Mouse (Mus musculus) neural tube, embryonic 14.5 days (tissue): Measurements from ENCODE around the gene Ercc8. TPM values are rescaled to one million over a fixed set of nuclear protein-coding genes. Genes with fewer than 3 reads are reported as not detected.

Experiments
- ATAC-seq: fragments of 200-750 bp; cut with Nextera tagmentation; 2 replicates; pipeline ENCODE4 v1.8.0; 2017; ENCODE audit warnings: low read depth, mild to moderate bottlenecking, moderate TSS enrichment, moderate library complexity
- H3K27ac ChIP-seq: fragments of 300-500 bp; sonication (generic); 2 replicates; pipeline ENCODE4 v1.5.1; 2014; ENCODE audit warnings: low read depth, mild to moderate bottlenecking, control low read depth, low read length, moderate library complexity, mixed read lengths
- H3K27me3 ChIP-seq: fragments of 300-500 bp; sonication (generic); 2 replicates; pipeline ENCODE4 v1.6.1; 2014; ENCODE audit warnings: low read length; ENCODE audit not compliant: control insufficient read depth, insufficient read depth
- H3K36me3 ChIP-seq: fragments of 300-500 bp; sonication (generic); 2 replicates; pipeline ENCODE4 v1.6.1; 2014; ENCODE audit warnings: low read length, mixed read lengths; ENCODE audit not compliant: control insufficient read depth, insufficient read depth
- H3K4me1 ChIP-seq: fragments of 300-500 bp; sonication (generic); 2 replicates; pipeline ENCODE4 v1.6.1; 2014; ENCODE audit warnings: low read length; ENCODE audit not compliant: control insufficient read depth, insufficient read depth
- H3K4me2 ChIP-seq: fragments of 300-500 bp; sonication (generic); 2 replicates; pipeline ENCODE4 v1.6.1; 2014; ENCODE audit warnings: mild to moderate bottlenecking, low read depth, low read length, control low read depth
- H3K4me3 ChIP-seq: fragments of 300-500 bp; sonication (generic); 2 replicates; pipeline ENCODE4 v1.5.1; 2014; ENCODE audit warnings: low read depth, low read length, control low read depth, mixed read lengths
- H3K9ac ChIP-seq: fragments of 300-500 bp; sonication (generic); replicated peaks from 2 replicates; pipeline ENCODE4 v1.6.1; 2014; ENCODE audit warnings: low read depth, mild to moderate bottlenecking, control low read depth, low read length, mixed read lengths
- H3K9me3 ChIP-seq: fragments of 300-500 bp; sonication (generic); 2 replicates; pipeline ENCODE4 v1.6.1; 2016; ENCODE audit warnings: low read length; ENCODE audit not compliant: control insufficient read depth
- WGBS: fragments of 180-500 bp; shearing (Covaris S2); extraction: QIAGEN DNeasy Blood & Tissue Kit; methylation state at CpG from one replicate; pipeline ENCODE4 v1.1.7; 2014; 5-methylcytosine and 5-hydroxymethylcytosine counted together
- polyA plus RNA-seq: library from polyadenylated mRNA; unstranded; fragments of >200 nt; fragmentation: Nextera tagmentation; extraction: Ambion mirVana; gene quantifications from 2 replicates; pipeline ENCODE4 v1.2.1, GENCODE M21; 2014

The Ercc8 gene
- polyA plus RNA-seq, 1 experiment from 2014 or later = 37.5 TPM

DNA sequence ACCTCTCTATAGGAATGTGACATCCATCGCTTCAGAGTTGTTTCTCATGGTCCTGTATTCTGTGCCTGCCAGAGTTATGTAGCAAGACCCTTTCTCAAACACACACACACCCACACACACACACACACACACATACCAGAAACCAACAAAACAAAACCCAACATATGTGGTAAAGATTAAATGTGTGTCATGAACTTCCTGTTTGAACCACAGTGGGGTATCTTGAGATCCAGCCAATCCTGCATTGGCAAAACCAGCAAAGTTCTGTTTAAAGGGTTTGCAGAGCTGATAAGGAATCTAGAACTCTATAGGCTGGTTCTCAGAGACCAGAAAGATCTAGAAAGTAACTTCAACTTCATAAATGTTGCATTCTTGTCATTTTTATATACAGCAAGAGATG is 11.5 kb downstream of the Ercc8 start:
- Histone ChIP-seq H3K27me3 (no peaks in the 10 kb centered on the region), H3K4me2 (no peak overlapping the region), H3K36me3 (peaks cover 10% of the 10 kb centered on the region; the same call in 1 of the 2 replicates), H3K4me1 (no peaks in the 10 kb centered on the region), H3K9ac (no peak overlapping the region), H3K27ac (no peak overlapping the region), H3K9me3 (no peaks in the 10 kb centered on the region), H3K4me3 (no peak overlapping the region)
- ATAC-seq = no peak
- WGBS = 93% methylated on average over 1 of the region's 1 CpGs

DNA sequence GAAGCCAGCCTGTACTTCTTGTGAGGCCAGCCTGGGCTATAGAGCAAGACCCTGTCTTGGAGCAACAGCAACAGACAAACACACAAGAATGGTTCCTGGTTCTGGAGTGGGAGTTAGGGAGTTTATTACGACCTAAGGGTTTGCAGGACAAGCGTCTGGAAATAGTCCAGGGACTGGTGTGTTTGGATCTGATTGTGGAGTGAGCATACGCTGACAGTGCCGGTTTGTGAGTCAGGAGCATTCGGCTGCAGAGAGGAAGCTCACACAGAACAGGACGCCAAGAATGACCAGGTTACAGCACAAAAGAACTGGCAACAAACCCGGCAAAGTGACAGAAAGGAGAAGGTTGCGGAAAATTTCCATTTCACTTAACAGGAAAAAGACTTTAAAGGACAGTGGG is 12.0 kb downstream of the Ercc8 start:
- H3K9ac ChIP-seq = no peak overlapping the region
- no peaks in the 10 kb centered on the region for H3K4me1 ChIP-seq
- no peak overlapping the region for H3K4me3 ChIP-seq
- no peak overlapping the region for H3K4me2 ChIP-seq
- no peak overlapping the region for H3K27ac ChIP-seq
- no peaks in the 10 kb centered on the region for H3K27me3 ChIP-seq
- WGBS = 90% methylated on average over 8 of the region's 8 CpGs
- no peak for ATAC-seq
- H3K36me3 ChIP-seq = peaks cover 10% of the 10 kb centered on the region; the same call in 1 of the 2 replicates
- H3K9me3 ChIP-seq = no peaks in the 10 kb centered on the region

DNA sequence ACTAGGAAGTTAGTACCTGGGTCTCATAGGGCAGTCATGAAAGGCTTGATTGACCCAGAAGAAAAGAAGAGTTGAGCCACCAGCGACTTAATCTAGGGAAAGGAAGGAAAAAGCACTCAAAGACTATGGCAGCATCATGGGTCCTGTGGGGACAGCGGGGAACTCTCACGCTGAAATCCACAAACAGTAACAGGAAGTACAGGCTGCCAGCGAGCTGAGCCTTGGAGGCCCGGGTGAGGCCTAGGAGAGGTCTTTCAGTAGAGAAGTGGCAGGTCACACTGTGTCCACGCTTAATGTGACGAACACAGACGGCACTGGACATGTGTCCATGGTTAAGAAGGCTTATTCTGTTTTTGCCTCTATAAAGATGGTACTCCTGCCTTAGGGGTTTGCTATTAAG is 21.1 kb downstream of the Ercc8 start:
- Histone ChIP-seq H3K27me3 (no peaks in the 10 kb centered on the region), H3K27ac (no peak overlapping the region), H3K4me2 (no peak overlapping the region), H3K4me3 (no peak overlapping the region), H3K9me3 (no peaks in the 10 kb centered on the region), H3K9ac (no peak overlapping the region), H3K36me3 (peaks cover 29% of the 10 kb centered on the region), H3K4me1 (no peaks in the 10 kb centered on the region)
- WGBS = 94% methylated on average over 8 of the region's 8 CpGs
- no peak for ATAC-seq

DNA sequence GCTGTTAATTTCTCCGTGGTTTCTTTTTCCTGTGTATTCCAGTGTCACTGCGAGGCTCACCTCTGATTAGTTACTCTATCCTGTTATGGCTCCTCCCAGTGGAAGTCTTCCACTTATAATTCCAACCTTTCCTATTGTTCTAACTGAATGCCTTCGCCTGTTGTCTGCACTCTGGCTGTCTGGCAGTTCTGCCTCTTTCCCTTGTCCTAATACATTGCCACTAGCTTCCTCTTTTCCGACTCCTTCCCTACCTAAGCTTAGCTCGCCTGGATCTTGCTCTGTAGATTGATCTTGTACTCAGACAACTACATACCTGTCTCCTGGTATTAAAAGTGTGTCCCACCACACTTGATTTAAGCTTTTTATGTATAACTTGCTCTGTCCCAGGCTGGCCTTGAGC is 22.3 kb downstream of the Ercc8 start:
- Histone ChIP-seq H3K4me2 (no peak overlapping the region), H3K36me3 (peaks cover 27% of the 10 kb centered on the region), H3K27me3 (no peaks in the 10 kb centered on the region), H3K4me1 (no peaks in the 10 kb centered on the region), H3K27ac (no peak overlapping the region), H3K9ac (no peak overlapping the region), H3K4me3 (no peak overlapping the region), H3K9me3 (no peaks in the 10 kb centered on the region)
- WGBS = 86% methylated on average over 5 of the region's 5 CpGs
- no peak for ATAC-seq

- H3K9me3 ChIP-seq = no peaks in the 10 kb centered on the region
- no peaks in the 10 kb centered on the region for H3K27me3 ChIP-seq
- H3K36me3 ChIP-seq = peaks cover 14% of the 10 kb centered on the region
- H3K9ac ChIP-seq = no peak overlapping the region
- no peak for ATAC-seq
- H3K4me1 ChIP-seq = no peaks in the 10 kb centered on the region
- H3K27ac ChIP-seq = no peak overlapping the region
- no peak overlapping the region for H3K4me2 ChIP-seq
- H3K4me3 ChIP-seq = no peak overlapping the region
Observed at GRCm38 (mm10) chr13:108184743-108185255, 26.3 kb downstream of the Ercc8 start.

DNA sequence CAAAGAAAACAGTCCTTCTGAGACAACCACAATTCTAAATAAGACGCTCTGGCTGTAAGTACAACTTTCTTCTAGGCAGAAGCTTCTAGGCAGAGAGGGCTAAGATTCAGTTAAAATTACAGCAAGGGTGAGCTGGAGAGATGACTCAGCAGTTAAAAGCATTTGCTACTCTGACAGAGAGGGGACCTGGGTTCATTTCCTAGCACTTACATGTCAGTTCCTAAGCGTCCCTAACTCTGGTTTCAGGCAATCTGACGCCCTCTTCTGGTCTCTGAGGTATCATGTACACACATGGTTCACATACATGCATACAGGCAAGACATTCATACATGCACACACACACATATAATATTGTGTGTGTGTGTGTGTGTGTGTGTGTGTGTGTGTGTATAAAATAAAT is 27.0 kb downstream of the Ercc8 start:
- no peaks in the 10 kb centered on the region for H3K9me3 ChIP-seq
- H3K4me3 ChIP-seq = no peak overlapping the region
- H3K9ac ChIP-seq = no peak overlapping the region
- no peaks in the 10 kb centered on the region for H3K27me3 ChIP-seq
- peaks cover 10% of the 10 kb centered on the region; the same call in 1 of the 2 replicates for H3K36me3 ChIP-seq
- H3K4me2 ChIP-seq = no peak overlapping the region
- ATAC-seq = no peak
- H3K4me1 ChIP-seq = no peaks in the 10 kb centered on the region
- H3K27ac ChIP-seq = no peak overlapping the region
- WGBS = 97% methylated on average over 3 of the region's 3 CpGs

GRCm38 (mm10) chr13:108187994-108188393 is 29.5 kb downstream of the Ercc8 start:
- 98% methylated on average over 4 of the region's 4 CpGs for WGBS
- H3K9ac ChIP-seq = no peak overlapping the region
- H3K4me1 ChIP-seq = no peaks in the 10 kb centered on the region
- no peak overlapping the region for H3K4me3 ChIP-seq
- no peaks in the 10 kb centered on the region; the same call in 1 of the 2 replicates for H3K36me3 ChIP-seq
- H3K9me3 ChIP-seq = no peaks in the 10 kb centered on the region
- no peaks in the 10 kb centered on the region for H3K27me3 ChIP-seq
- H3K4me2 ChIP-seq = no peak overlapping the region
- ATAC-seq = no peak
- H3K27ac ChIP-seq = no peak overlapping the region

DNA sequence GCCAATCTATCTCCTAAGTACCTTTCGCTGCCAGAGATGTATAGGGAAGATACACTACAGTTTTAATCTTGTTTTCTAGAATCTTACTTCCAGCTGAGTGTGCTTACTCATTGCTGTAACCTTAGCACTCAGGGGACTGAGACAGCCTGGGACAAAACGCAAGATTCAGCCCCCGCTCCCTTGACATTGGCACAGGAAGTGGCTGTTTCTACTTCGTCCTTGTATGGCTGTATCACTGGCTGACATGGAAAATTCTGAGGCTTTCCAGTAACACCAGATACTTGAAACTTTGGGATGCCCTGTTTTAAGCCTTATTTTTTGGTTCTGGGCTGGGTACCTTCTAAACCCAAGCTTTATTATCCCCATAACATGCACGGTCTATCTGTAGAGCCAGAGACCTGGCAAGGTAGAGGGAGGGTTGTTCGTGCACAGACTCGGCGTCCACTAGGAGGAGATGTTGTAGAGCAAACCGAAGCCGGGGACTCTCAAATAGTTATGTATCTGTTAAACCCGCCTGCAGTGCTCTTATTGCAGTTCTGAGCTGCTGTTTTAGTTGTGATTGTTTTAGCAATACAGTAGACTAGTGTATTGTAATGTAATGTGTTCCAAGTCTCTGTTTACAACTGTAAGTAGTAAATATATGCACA is 32.7 kb downstream of the Ercc8 start:
- Histone ChIP-seq H3K4me2 (no peak overlapping the region), H3K27me3 (no peaks in the 10 kb centered on the region), H3K9me3 (no peaks in the 10 kb centered on the region), H3K36me3 (peaks cover 4% of the 10 kb centered on the region), H3K4me3 (no peak overlapping the region), H3K9ac (no peak overlapping the region), H3K27ac (no peak overlapping the region), H3K4me1 (no peaks in the 10 kb centered on the region)
- peak; percentile 78; the same call in 1 of the 2 replicates for ATAC-seq
- 63% methylated on average over 11 of the region's 11 CpGs for WGBS

GRCm38 (mm10) chr13:108195474-108195873 is 36.9 kb downstream of the Ercc8 start:
- H3K27ac ChIP-seq = no peak overlapping the region
- H3K9ac ChIP-seq = no peak overlapping the region
- H3K4me1 ChIP-seq = no peaks in the 10 kb centered on the region
- peaks cover 4% of the 10 kb centered on the region for H3K36me3 ChIP-seq
- H3K4me3 ChIP-seq = no peak overlapping the region
- 94% methylated on average over 6 of the region's 6 CpGs for WGBS
- H3K4me2 ChIP-seq = no peak overlapping the region
- no peaks in the 10 kb centered on the region for H3K9me3 ChIP-seq
- no peak for ATAC-seq
- no peaks in the 10 kb centered on the region for H3K27me3 ChIP-seq
